Mouse (Mus musculus) heart, adult 2 months (tissue): ENCODE measurements at regions not wholly inside any gene's neighbourhood (a gene's known extent, or its start where the extent isn't known, plus 50 kb on each side); places are given as distances from the start of the nearest gene placed in this dataset.

Experiments used
- EP300 ChIP-seq: fragments of 200-500 bp; IDR thresholded peaks from 2 replicates; pipeline ENCODE4 v1.6.1; 2011; ENCODE audit warnings: low read depth, low read length, control low read depth; ENCODE audit not compliant: insufficient read depth
- POLR2A ChIP-seq: fragments of 200-500 bp; IDR thresholded peaks from 2 replicates; pipeline ENCODE4 v1.6.1; 2011; ENCODE audit warnings: mild to moderate bottlenecking, low read depth, low read length, control low read depth; ENCODE audit not compliant: insufficient read depth

- TF ChIP-seq EP300 (no peak), POLR2A (no peak)
These were observed 181.9 kb upstream of the Ncam1 start for GRCm38 (mm10) chr9:49980344-49981207.
